Mouse (Mus musculus) embryonic fibroblast, embryonic 13.5 days (primary cell): ENCODE results near the gene Sphkap. TPM values are rescaled to one million over a fixed set of nuclear protein-coding genes. Genes with fewer than 3 reads are reported as not detected.

ENCODE experiments used
- H3K27ac ChIP-seq: 2 replicates; pipeline ENCODE4 v1.5.1; 2012; ENCODE audit warnings: low read length, control low read depth, inconsistent platforms; ENCODE audit not compliant: insufficient read depth
- H3K4me1 ChIP-seq: 2 replicates; pipeline ENCODE4 v1.6.1; 2011; ENCODE audit warnings: low read length; ENCODE audit not compliant: control insufficient read depth, insufficient read depth
- H3K4me3 ChIP-seq: 2 replicates; pipeline ENCODE4 v1.5.1; 2011; ENCODE audit warnings: mild to moderate bottlenecking, control low read depth, low read length; ENCODE audit not compliant: insufficient read depth
- CTCF ChIP-seq: IDR thresholded peaks from 2 replicates; pipeline ENCODE4 v1.5.1; 2011; ENCODE audit warnings: mild to moderate bottlenecking, control low read depth, low read length, moderate library complexity, borderline replicate concordance; ENCODE audit not compliant: insufficient read depth
- POLR2A ChIP-seq: IDR thresholded peaks from 2 replicates; pipeline ENCODE4 v1.6.1; 2011; ENCODE audit warnings: low read depth, mild to moderate bottlenecking, control low read depth, low read length, moderate library complexity
- polyA plus RNA-seq: library from polyadenylated mRNA; stranded (reverse); fragments of >200 nt; gene quantifications from 2 replicates; pipeline ENCODE4 v1.2.4, GENCODE M21; 2011; ENCODE audit warnings: low read depth; ENCODE audit not compliant: missing spikeins, insufficient read length

Sphkap gene
- polyA plus RNA-seq, 1 experiment, result 0.42 TPM

DNA sequence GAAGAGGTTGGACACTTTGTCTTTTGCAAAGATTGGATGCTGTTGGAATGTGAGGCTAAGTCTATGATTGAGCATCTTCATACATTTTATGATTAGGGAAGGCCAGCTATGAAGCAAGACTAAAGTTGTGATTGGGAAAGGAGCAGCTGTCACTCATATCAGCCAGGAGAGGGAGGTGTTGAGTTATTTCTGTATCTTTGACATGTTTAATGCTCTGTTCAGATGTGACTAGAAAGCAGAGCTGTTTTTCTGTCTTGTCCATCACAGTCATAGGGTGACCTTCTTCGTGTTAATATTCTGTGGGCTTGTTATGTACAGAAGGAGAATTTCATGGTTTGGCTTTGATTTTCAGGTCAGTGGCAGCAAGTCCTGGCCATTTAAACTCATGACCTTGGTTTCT, 184.9 kb downstream of the Sphkap start:
- TF ChIP-seq POLR2A, result no peak
- no peaks in the 10 kb centered on the region for H3K4me1 ChIP-seq
- no peak overlapping the region for H3K4me3 ChIP-seq
- no peak overlapping the region for H3K27ac ChIP-seq

- H3K4me1 ChIP-seq, result no peaks in the 10 kb centered on the region
- TF ChIP-seq POLR2A (no peak), CTCF (no peak)
- H3K27ac ChIP-seq, result no peak overlapping the region
- H3K4me3 ChIP-seq, result no peak overlapping the region
Measured at GRCm38 (mm10) chr1:83218260-83218659, 189.7 kb downstream of the Sphkap start.

GRCm38 (mm10) chr1:83209981-83210380, 198.0 kb downstream of the Sphkap start:
- Histone ChIP-seq H3K4me3 (no peak overlapping the region), H3K4me1 (no peaks in the 10 kb centered on the region), H3K27ac (no peak overlapping the region)
- TF ChIP-seq CTCF (no peak), POLR2A (no peak)

Other genes with a start within 250 kb of the Sphkap start
- not detected in 2 replicates for gene Daw1, start 248.4 kb downstream of the Sphkap start, polyA plus RNA-seq